Mouse (Mus musculus) forebrain, embryonic 14.5 days (tissue): Measurements from ENCODE around the gene Cep290. TPM values are rescaled to one million over a fixed set of nuclear protein-coding genes. Genes with fewer than 3 reads are reported as not detected.

Experiments used
- ATAC-seq: fragments of 200-750 bp; cut with Nextera tagmentation; 2 replicates; pipeline ENCODE4 v1.8.0; 2017; ENCODE audit warnings: mild to moderate bottlenecking, moderate library complexity
- DNase-seq: peaks from one replicate; pipeline ENCODE4 v3.0.0-alpha.2; 2015; ENCODE audit warnings: low spot score
- H3K27ac ChIP-seq: fragments of 300-500 bp; sonication (generic); 2 replicates; pipeline ENCODE4 v1.5.1; 2014; ENCODE audit warnings: low read depth, mild to moderate bottlenecking, control low read depth, low read length, moderate library complexity
- H3K27me3 ChIP-seq: fragments of 300-500 bp; sonication (generic); replicated peaks from 2 replicates; pipeline ENCODE4 v1.6.1; 2014; ENCODE audit warnings: low read length, control low read depth, mixed read lengths; ENCODE audit not compliant: control insufficient read depth, insufficient read depth
- H3K36me3 ChIP-seq: fragments of 300-500 bp; sonication (generic); 2 replicates; pipeline ENCODE4 v1.6.1; 2014; ENCODE audit warnings: low read length, control low read depth; ENCODE audit not compliant: control insufficient read depth, insufficient read depth
- H3K4me1 ChIP-seq: fragments of 300-500 bp; sonication (generic); 2 replicates; pipeline ENCODE4 v1.6.1; 2014; ENCODE audit warnings: antibody characterized with exemption, low read length, control low read depth; ENCODE audit not compliant: control insufficient read depth, insufficient read depth
- H3K4me2 ChIP-seq: fragments of 300-500 bp; sonication (generic); 2 replicates; pipeline ENCODE4 v1.6.1; 2014; ENCODE audit warnings: mild to moderate bottlenecking, control low read depth, low read length
- H3K4me3 ChIP-seq: fragments of 300-500 bp; sonication (generic); 2 replicates; pipeline ENCODE4 v1.5.1; 2014; ENCODE audit warnings: low read depth, low read length, control low read depth
- H3K9ac ChIP-seq: fragments of 300-500 bp; sonication (generic); 2 replicates; pipeline ENCODE4 v1.6.1; 2014; ENCODE audit warnings: mild to moderate bottlenecking, low read length, control low read depth, moderate library complexity
- H3K9me3 ChIP-seq: fragments of 300-500 bp; sonication (generic); replicated peaks from 2 replicates; pipeline ENCODE4 v1.6.1; 2016; ENCODE audit warnings: low read length, control low read depth, mixed read lengths; ENCODE audit not compliant: control insufficient read depth
- WGBS: fragments of 180-500 bp; shearing (Covaris S2); extraction: QIAGEN DNeasy Blood & Tissue Kit; methylation state at CpG from one replicate; pipeline ENCODE4 v1.1.7; 2014; 5-methylcytosine and 5-hydroxymethylcytosine counted together
- polyA plus RNA-seq: library from polyadenylated mRNA; unstranded; fragments of >200 nt; fragmentation: Nextera tagmentation; extraction: Ambion mirVana; gene quantifications from 2 replicates; pipeline ENCODE4 v1.2.1, GENCODE M21; 2014

The Cep290 gene
- polyA plus RNA-seq, 1 experiment from 2014 or later, result 4.9 TPM

DNA sequence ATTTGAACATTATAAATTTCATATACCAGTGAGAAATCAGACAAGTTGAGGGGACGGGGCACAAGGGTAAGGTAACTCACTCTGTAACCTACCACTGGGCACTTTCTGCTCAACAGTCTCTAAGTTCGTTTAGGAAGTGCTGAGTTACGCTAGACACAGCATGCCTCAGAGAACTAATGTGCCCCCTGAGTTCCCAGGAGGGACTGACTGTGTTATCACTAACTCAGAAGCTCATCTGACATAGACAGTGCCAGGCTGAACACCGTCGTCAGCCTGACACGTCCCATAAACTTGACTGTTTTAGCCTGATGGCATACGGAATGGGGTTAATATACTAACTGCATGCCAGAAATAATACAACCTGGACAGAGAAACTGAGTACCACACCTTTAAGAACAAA is 87.9 kb downstream of the Cep290 start:
- H3K9me3 ChIP-seq, result no peaks in the 10 kb centered on the region
- H3K36me3 ChIP-seq, result peaks cover 39% of the 10 kb centered on the region
- no peak overlapping the region for H3K4me2 ChIP-seq
- H3K27ac ChIP-seq, result no peak overlapping the region
- DNase-seq (no peak), ATAC-seq (no peak)
- 94% methylated on average over 7 of the region's 7 CpGs for WGBS
- no peaks in the 10 kb centered on the region for H3K27me3 ChIP-seq
- no peak overlapping the region for H3K9ac ChIP-seq
- H3K4me3 ChIP-seq, result no peak overlapping the region
- H3K4me1 ChIP-seq, result no peaks in the 10 kb centered on the region

DNA sequence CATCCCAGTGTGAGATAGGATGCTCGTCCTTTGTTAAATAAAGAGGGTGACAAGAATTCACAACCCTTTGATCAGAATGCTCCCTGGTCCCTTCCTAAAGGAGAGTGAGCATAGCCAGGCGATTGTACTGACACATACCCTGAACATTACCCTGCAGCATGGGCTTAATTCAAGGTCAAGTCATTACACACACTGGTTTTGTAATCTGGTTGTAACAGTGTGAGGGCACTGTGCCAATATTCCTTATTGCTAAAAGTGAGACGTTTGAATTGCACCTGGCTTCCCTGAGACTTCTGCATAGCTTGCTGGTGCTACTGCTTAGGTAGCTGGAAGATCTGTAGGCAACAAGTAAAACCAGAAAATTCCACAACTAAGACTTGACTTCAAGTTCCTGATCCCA is 96.8 kb downstream of the Cep290 start:
- ATAC-seq (no peak), DNase-seq (no peak)
- Histone ChIP-seq H3K9me3 (no peaks in the 10 kb centered on the region), H3K4me2 (no peak overlapping the region), H3K27ac (no peak overlapping the region), H3K4me1 (peaks cover 5% of the 10 kb centered on the region; the same call in 1 of the 2 replicates), H3K4me3 (no peak overlapping the region), H3K36me3 (peaks cover 4% of the 10 kb centered on the region; the same call in 1 of the 2 replicates), H3K27me3 (no peaks in the 10 kb centered on the region), H3K9ac (no peak overlapping the region)
- WGBS, result 84% methylated on average over 3 of the region's 3 CpGs

GRCm38 (mm10) chr10:100588524-100588923 is 101.2 kb downstream of the Cep290 start:
- DNase-seq, result no peak
- Histone ChIP-seq H3K27me3 (no peaks in the 10 kb centered on the region), H3K4me3 (peak overlapping the region; percentile 65), H3K4me1 (peaks cover 5% of the 10 kb centered on the region; the same call in 1 of the 2 replicates), H3K36me3 (peaks cover 4% of the 10 kb centered on the region; the same call in 1 of the 2 replicates), H3K27ac (no peak overlapping the region), H3K9ac (peak overlapping the region; percentile 84), H3K9me3 (no peaks in the 10 kb centered on the region), H3K4me2 (peak overlapping the region; percentile 69)
- no peak for ATAC-seq
- WGBS, result 43% methylated on average over 7 of the region's 7 CpGs

DNA sequence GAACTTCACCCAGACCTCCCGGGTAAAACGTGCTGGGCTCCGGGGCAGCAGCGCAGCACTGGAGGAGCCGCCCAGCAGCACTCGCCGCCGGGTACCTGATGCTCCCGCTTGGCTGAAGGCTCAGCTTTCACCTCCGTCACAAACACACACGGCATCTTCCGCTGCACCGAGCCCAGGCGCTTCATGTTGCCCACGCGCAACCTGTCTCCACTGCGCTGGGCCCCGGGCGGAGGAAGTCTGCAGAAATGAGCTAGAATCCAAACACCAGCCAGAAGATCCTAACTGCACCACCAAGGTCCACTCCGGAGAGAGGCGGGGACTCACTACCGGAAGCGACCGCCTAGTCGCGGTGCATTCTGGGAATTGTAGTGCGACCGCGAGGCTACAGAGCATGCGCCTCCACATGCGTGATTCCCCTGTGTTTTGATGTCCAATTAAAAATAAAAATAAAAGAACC is 101.6 kb downstream of the Cep290 start:
- peak overlapping the region; percentile 65 for H3K4me3 ChIP-seq
- H3K4me1 ChIP-seq, result peaks cover 5% of the 10 kb centered on the region; the same call in 1 of the 2 replicates
- peak; percentile 100 for ATAC-seq
- peaks cover 4% of the 10 kb centered on the region; the same call in 1 of the 2 replicates for H3K36me3 ChIP-seq
- H3K9me3 ChIP-seq, result no peaks in the 10 kb centered on the region
- peak overlapping the region; percentile 73; the same call in 1 of the 2 replicates for H3K27ac ChIP-seq
- peak overlapping the region; percentile 84 for H3K9ac ChIP-seq
- H3K27me3 ChIP-seq, result no peaks in the 10 kb centered on the region
- 0% methylated on average over 31 of the region's 31 CpGs for WGBS
- peak overlapping the region; percentile 69 for H3K4me2 ChIP-seq
- DNase-seq, result peak; percentile 96

- peak within 1 kb of the TSS; percentile 69 for H3K4me2 ChIP-seq
- H3K27ac ChIP-seq, result no peak within 1 kb of the TSS
- H3K4me1 ChIP-seq, result peaks cover 5% of the 10 kb centered on the region; the same call in 1 of the 2 replicates
- ATAC-seq (no peak), DNase-seq (no peak)
- H3K4me3 ChIP-seq, result peak within 1 kb of the TSS; percentile 65
- no peaks in the 10 kb centered on the region for H3K27me3 ChIP-seq
- no peak within 1 kb of the TSS for H3K9ac ChIP-seq
- WGBS, result 86% methylated on average over 1 of the region's 1 CpGs
- H3K36me3 ChIP-seq, result no peaks in the 10 kb centered on the region
- no peaks in the 10 kb centered on the region for H3K9me3 ChIP-seq
Measured at GRCm38 (mm10) chr10:100590323-100590722, 103.0 kb downstream of the Cep290 start, which contains the start of the genes 4930430F08Rik and 1700017N19Rik. 4930430F08Rik (minus strand) TSS chr10:100590423. 1700017N19Rik (plus strand) TSS chr10:100590484.

- 88% methylated on average over 3 of the region's 3 CpGs for WGBS
- H3K9ac ChIP-seq, result no peak overlapping the region
- ATAC-seq, result no peak
Measured at GRCm38 (mm10) chr10:100598339-100598738, 111.0 kb downstream of the Cep290 start.

GRCm38 (mm10) chr10:100603511-100603910 is 116.2 kb downstream of the Cep290 start:
- ATAC-seq, result no peak
- H3K4me1 ChIP-seq, result no peaks in the 10 kb centered on the region
- H3K9ac ChIP-seq, result no peak overlapping the region
- H3K27me3 ChIP-seq, result no peaks in the 10 kb centered on the region
- H3K27ac ChIP-seq, result no peak overlapping the region
- no peaks in the 10 kb centered on the region for H3K9me3 ChIP-seq
- WGBS, result 90% methylated on average over 9 of the region's 9 CpGs
- DNase-seq, result no peak
- H3K4me2 ChIP-seq, result no peak overlapping the region
- H3K4me3 ChIP-seq, result no peak overlapping the region
- no peaks in the 10 kb centered on the region for H3K36me3 ChIP-seq

More at GRCm38 (mm10) chr10:100598339-100598738, 111.0 kb downstream of the Cep290 start:
- H3K27me3 ChIP-seq, result no peaks in the 10 kb centered on the region
- H3K4me2 ChIP-seq, result no peak overlapping the region
- no peak for DNase-seq
- no peak overlapping the region for H3K27ac ChIP-seq
- H3K4me1 ChIP-seq, result no peaks in the 10 kb centered on the region
- no peak overlapping the region for H3K4me3 ChIP-seq
- H3K36me3 ChIP-seq, result no peaks in the 10 kb centered on the region
- H3K9me3 ChIP-seq, result no peaks in the 10 kb centered on the region

DNA sequence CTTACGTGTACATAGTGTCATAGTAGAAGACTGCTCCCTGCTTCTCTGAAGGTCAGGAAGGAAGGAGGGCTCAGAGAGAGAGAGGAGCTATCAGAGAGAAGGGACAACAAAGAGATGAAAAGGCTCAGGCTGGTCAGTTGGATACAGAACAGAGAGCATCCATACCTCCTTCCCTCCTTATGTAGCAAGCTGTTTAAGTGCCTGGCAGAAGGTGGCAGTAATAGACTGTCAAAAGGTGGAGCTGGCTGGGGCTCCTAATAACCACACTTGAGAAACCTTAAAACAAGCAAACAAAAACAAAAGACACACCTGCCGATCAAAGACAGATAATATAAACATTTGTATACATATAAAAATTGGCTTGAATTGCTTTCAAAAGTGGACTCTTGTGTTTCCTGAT is 116.9 kb downstream of the Cep290 start:
- H3K4me3 ChIP-seq, result no peak overlapping the region
- ATAC-seq, result peak; percentile 62
- no peak overlapping the region for H3K9ac ChIP-seq
- no peaks in the 10 kb centered on the region for H3K4me1 ChIP-seq
- no peak overlapping the region for H3K27ac ChIP-seq
- DNase-seq, result peak; percentile 41
- H3K4me2 ChIP-seq, result no peak overlapping the region
- WGBS, result 71% methylated on average over 2 of the region's 2 CpGs
- no peaks in the 10 kb centered on the region for H3K9me3 ChIP-seq
- H3K36me3 ChIP-seq, result no peaks in the 10 kb centered on the region
- no peaks in the 10 kb centered on the region for H3K27me3 ChIP-seq

DNA sequence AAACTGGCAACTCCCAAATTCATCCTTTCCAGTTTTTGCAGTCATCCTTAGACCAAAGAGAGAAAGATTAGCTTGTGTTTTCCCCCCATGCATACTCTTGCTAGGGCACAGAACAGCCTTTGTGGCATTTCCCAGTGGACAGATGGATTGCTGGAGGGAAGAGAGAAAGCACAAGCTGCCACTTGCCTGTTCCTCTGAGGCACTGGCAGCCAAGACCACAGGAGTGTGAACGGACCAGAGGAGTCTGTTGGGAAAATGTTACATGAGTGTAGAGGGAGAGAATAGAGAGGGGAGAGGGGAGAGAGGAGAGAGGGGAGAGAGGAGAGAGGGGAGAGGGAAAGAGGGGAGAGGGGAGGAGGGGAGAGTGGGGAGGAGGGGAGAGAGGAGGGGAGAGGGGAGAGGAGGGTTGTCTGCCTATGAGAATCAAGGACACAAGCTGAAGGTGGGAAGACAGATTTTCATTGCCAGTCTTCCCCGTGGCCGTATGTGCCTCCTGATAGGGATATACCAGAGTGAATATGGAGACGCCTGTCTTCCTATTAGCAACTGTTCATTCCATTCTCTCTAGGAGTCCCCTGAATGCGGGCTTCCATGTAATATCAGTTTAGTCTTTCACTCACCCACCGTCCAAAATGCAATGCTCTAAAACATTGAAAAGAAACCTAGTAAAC is 130.0 kb downstream of the Cep290 start:
- H3K4me3 ChIP-seq, result no peak overlapping the region
- H3K4me2 ChIP-seq, result no peak overlapping the region
- no peak overlapping the region for H3K27ac ChIP-seq
- H3K36me3 ChIP-seq, result no peaks in the 10 kb centered on the region
- ATAC-seq (peak; percentile 89; the same call in 1 of the 2 replicates), DNase-seq (peak; percentile 73)
- no peak overlapping the region for H3K9ac ChIP-seq
- WGBS, result 69% methylated on average over 6 of the region's 6 CpGs
- no peaks in the 10 kb centered on the region for H3K9me3 ChIP-seq
- H3K27me3 ChIP-seq, result no peaks in the 10 kb centered on the region
- no peaks in the 10 kb centered on the region for H3K4me1 ChIP-seq
